Mouse (Mus musculus) heart, embryonic 16.5 days (tissue): ENCODE data around the gene Gas6. TPM values are rescaled to one million over a fixed set of nuclear protein-coding genes. Genes with fewer than 3 reads are reported as not detected.
A peak's percentile ranks its signal among the peaks of the same experiment; 100 is the strongest.

ENCODE experiments used
- ATAC-seq: fragments of 200-750 bp; cut with Nextera tagmentation; replicated peaks from 2 replicates; pipeline ENCODE4 v1.8.0; 2017; ENCODE audit warnings: moderate number of reproducible peaks; ENCODE audit not compliant: insufficient read depth, low FRiP score; ENCODE audit errors: extremely low read depth
- H3K27ac ChIP-seq: fragments of 300-500 bp; sonication (generic); 2 replicates; pipeline ENCODE4 v1.5.1; 2014; ENCODE audit warnings: mild to moderate bottlenecking, low read length, control low read depth, moderate library complexity
- H3K27me3 ChIP-seq: fragments of 300-500 bp; sonication (generic); 2 replicates; pipeline ENCODE4 v1.6.1; 2014; ENCODE audit warnings: low read length, mixed read lengths; ENCODE audit not compliant: control insufficient read depth, insufficient read depth
- H3K36me3 ChIP-seq: fragments of 300-500 bp; sonication (generic); 2 replicates; pipeline ENCODE4 v1.6.1; 2014; ENCODE audit not compliant: control insufficient read depth, insufficient read depth
- H3K4me1 ChIP-seq: fragments of 300-500 bp; sonication (generic); 2 replicates; pipeline ENCODE4 v1.6.1; 2014; ENCODE audit warnings: low read length, mixed read lengths; ENCODE audit not compliant: control insufficient read depth, insufficient read depth
- H3K4me2 ChIP-seq: fragments of 300-500 bp; sonication (generic); 2 replicates; pipeline ENCODE4 v1.6.1; 2014; ENCODE audit warnings: low read depth, mild to moderate bottlenecking, control low read depth, low read length
- H3K4me3 ChIP-seq: fragments of 300-500 bp; sonication (generic); 2 replicates; pipeline ENCODE4 v1.5.1; 2014; ENCODE audit warnings: mild to moderate bottlenecking, control low read depth, low read length
- H3K9ac ChIP-seq: fragments of 300-500 bp; sonication (generic); 2 replicates; pipeline ENCODE4 v1.6.1; 2014; ENCODE audit warnings: low read length, control low read depth
- H3K9me3 ChIP-seq: fragments of 300-500 bp; sonication (generic); replicated peaks from 2 replicates; pipeline ENCODE4 v1.6.1; 2016; ENCODE audit warnings: low read length; ENCODE audit not compliant: control insufficient read depth
- WGBS: fragments of 180-500 bp; shearing (Covaris S2); extraction: QIAGEN DNeasy Blood & Tissue Kit; methylation state at CpG from one replicate; pipeline ENCODE4 v1.1.7; 2014; 5-methylcytosine and 5-hydroxymethylcytosine counted together
- polyA plus RNA-seq: library from polyadenylated mRNA; unstranded; fragments of >200 nt; fragmentation: Nextera tagmentation; extraction: Ambion mirVana; gene quantifications from 2 replicates; pipeline ENCODE4 v1.2.1, GENCODE M21; 2015

Gene Gas6
- polyA plus RNA-seq, 1 experiment from 2014 or later: 275 TPM

- ATAC-seq: no peak
- Histone ChIP-seq H3K9me3 (no peaks in the 10 kb centered on the region), H3K4me2 (no peak overlapping the region), H3K9ac (no peak overlapping the region), H3K27ac (no peak overlapping the region), H3K4me3 (no peak overlapping the region), H3K36me3 (no peaks in the 10 kb centered on the region), H3K4me1 (peaks cover 25% of the 10 kb centered on the region), H3K27me3 (no peaks in the 10 kb centered on the region; the same call in 1 of the 2 replicates)
- WGBS: 78% methylated on average over 5 of the region's 5 CpGs
Measured at GRCm38 (mm10) chr8:13513556-13514370, 19.5 kb upstream of the Gas6 start.

GRCm38 (mm10) chr8:13512677-13513076, 18.4 kb upstream of the Gas6 start:
- no peaks in the 10 kb centered on the region for H3K9me3 ChIP-seq
- H3K27ac ChIP-seq: no peak overlapping the region
- peaks cover 27% of the 10 kb centered on the region for H3K4me1 ChIP-seq
- ATAC-seq: no peak
- 60% methylated on average over 6 of the region's 6 CpGs for WGBS
- peaks cover 3% of the 10 kb centered on the region; the same call in 1 of the 2 replicates for H3K27me3 ChIP-seq
- H3K4me3 ChIP-seq: no peak overlapping the region
- H3K36me3 ChIP-seq: no peaks in the 10 kb centered on the region
- H3K4me2 ChIP-seq: no peak overlapping the region
- H3K9ac ChIP-seq: no peak overlapping the region

- Histone ChIP-seq H3K27me3 (peaks cover 3% of the 10 kb centered on the region; the same call in 1 of the 2 replicates), H3K9ac (no peak overlapping the region), H3K36me3 (no peaks in the 10 kb centered on the region), H3K27ac (no peak overlapping the region), H3K4me2 (no peak overlapping the region), H3K4me1 (peaks cover 28% of the 10 kb centered on the region), H3K4me3 (no peak overlapping the region), H3K9me3 (no peaks in the 10 kb centered on the region)
- 72% methylated on average over 5 of the region's 5 CpGs for WGBS
- no peak for ATAC-seq
Measured at GRCm38 (mm10) chr8:13512016-13512415, 17.7 kb upstream of the Gas6 start.

GRCm38 (mm10) chr8:13507284-13507937, 13.1 kb upstream of the Gas6 start:
- no peak overlapping the region for H3K27ac ChIP-seq
- ATAC-seq: no peak

GRCm38 (mm10) chr8:13506849-13507248, 12.6 kb upstream of the Gas6 start:
- H3K27ac ChIP-seq: no peak overlapping the region
- H3K9ac ChIP-seq: no peak overlapping the region
- no peak overlapping the region for H3K4me2 ChIP-seq
- H3K27me3 ChIP-seq: 0 out of 2 replicates have a peak, but pooled peaks cover 3% of the 10 kb centered on the region
- WGBS: 23% methylated on average over 4 of the region's 4 CpGs
- peak; percentile 91 for ATAC-seq
- no peaks in the 10 kb centered on the region for H3K36me3 ChIP-seq
- peaks cover 11% of the 10 kb centered on the region for H3K4me1 ChIP-seq
- no peaks in the 10 kb centered on the region for H3K9me3 ChIP-seq
- H3K4me3 ChIP-seq: no peak overlapping the region

More at GRCm38 (mm10) chr8:13507284-13507937, 13.1 kb upstream of the Gas6 start:
- Histone ChIP-seq H3K4me3 (no peak overlapping the region), H3K9ac (no peak overlapping the region), H3K36me3 (no peaks in the 10 kb centered on the region), H3K4me1 (peaks cover 12% of the 10 kb centered on the region), H3K4me2 (no peak overlapping the region), H3K27me3 (0 out of 2 replicates have a peak, but pooled peaks cover 3% of the 10 kb centered on the region), H3K9me3 (no peaks in the 10 kb centered on the region)
- WGBS: 71% methylated on average over 3 of the region's 3 CpGs

GRCm38 (mm10) chr8:13504894-13505674, 10.8 kb upstream of the Gas6 start:
- Histone ChIP-seq H3K4me1 (peaks cover 11% of the 10 kb centered on the region), H3K27me3 (0 out of 2 replicates have a peak, but pooled peaks cover 3% of the 10 kb centered on the region), H3K9me3 (0 out of 2 replicates have a peak, but pooled peaks cover 2% of the 10 kb centered on the region), H3K4me2 (no peak overlapping the region), H3K4me3 (no peak overlapping the region), H3K27ac (no peak overlapping the region), H3K36me3 (no peaks in the 10 kb centered on the region), H3K9ac (no peak overlapping the region)
- ATAC-seq: no peak

- no peaks in the 10 kb centered on the region for H3K36me3 ChIP-seq
- no peak overlapping the region for H3K9ac ChIP-seq
- H3K27ac ChIP-seq: no peak overlapping the region
- WGBS: 66% methylated on average over 8 of the region's 8 CpGs
- 0 out of 2 replicates have a peak, but pooled peaks cover 3% of the 10 kb centered on the region for H3K27me3 ChIP-seq
- no peak; the same call in 1 of the 2 replicates for ATAC-seq
- 0 out of 2 replicates have a peak, but pooled peaks cover 2% of the 10 kb centered on the region for H3K9me3 ChIP-seq
- H3K4me1 ChIP-seq: peaks cover 11% of the 10 kb centered on the region
- no peak overlapping the region for H3K4me2 ChIP-seq
- no peak overlapping the region for H3K4me3 ChIP-seq
Measured at GRCm38 (mm10) chr8:13503936-13504606, 9.8 kb upstream of the Gas6 start.

- WGBS: 76% methylated on average over 3 of the region's 3 CpGs
- H3K27me3 ChIP-seq: no peaks in the 10 kb centered on the region
- no peak overlapping the region for H3K4me3 ChIP-seq
- 0 out of 2 replicates have a peak, but pooled peaks cover 2% of the 10 kb centered on the region for H3K4me1 ChIP-seq
- H3K4me2 ChIP-seq: no peak overlapping the region
- 0 out of 2 replicates have a peak, but pooled peaks cover 2% of the 10 kb centered on the region for H3K9me3 ChIP-seq
- no peaks in the 10 kb centered on the region for H3K36me3 ChIP-seq
- no peak overlapping the region for H3K27ac ChIP-seq
- no peak for ATAC-seq
- no peak overlapping the region for H3K9ac ChIP-seq
Measured at GRCm38 (mm10) chr8:13501221-13501620, 6.9 kb upstream of the Gas6 start.
